8 mouse cellular contexts compared by ENCODE assay signal in genomic region chr5:107087829-107088808, GRCm38 (mm10).
DNase-seq lines count a peak whose midpoint lies in the region; ATAC-seq lines count a peak whose summit lies in the region.

No protein-coding gene starts in this region.

- H3K4me2 ChIP-seq in heart, embryonic 15.5 days, result peak overlapping the region; percentile 49
- H3K4me2 ChIP-seq in kidney, embryonic 15.5 days, result peak overlapping the region; percentile 50
- no peak overlapping the region for H3K4me2 ChIP-seq in liver, embryonic 13.5 days

- no peaks in the 10 kb centered on the region for H3K9me3 ChIP-seq in forebrain, embryonic 10.5 days
- no peaks in the 10 kb centered on the region for H3K9me3 ChIP-seq in heart, embryonic 15.5 days (replicated peaks)
- no peaks in the 10 kb centered on the region for H3K9me3 ChIP-seq in kidney, embryonic 15.5 days (replicated peaks)
- H3K9me3 ChIP-seq in liver, embryonic 13.5 days (replicated peaks), result no peaks in the 10 kb centered on the region

- peak; percentile 79 for ATAC-seq in heart, embryonic 15.5 days (replicated peaks; ENCODE audit: insufficient number of reproducible peaks, insufficient read depth, low FRiP score, low read depth)
- ATAC-seq in kidney, embryonic 15.5 days (replicated peaks; ENCODE audit: low FRiP score), result peak; percentile 72
- no peak for ATAC-seq in liver, embryonic 13.5 days (ENCODE audit: low read depth)

- H3K27ac ChIP-seq in forebrain, embryonic 10.5 days, result peak overlapping the region; percentile 76
- H3K27ac ChIP-seq in heart, embryonic 15.5 days, result peak overlapping the region; percentile 91
- H3K27ac ChIP-seq in kidney, embryonic 15.5 days, result peak overlapping the region; percentile 94
- H3K27ac ChIP-seq in liver, embryonic 13.5 days, result peak overlapping the region; percentile 47

- no peaks in the 10 kb centered on the region for H3K36me3 ChIP-seq in forebrain, embryonic 10.5 days (replicated peaks)
- H3K36me3 ChIP-seq in heart, embryonic 15.5 days, result no peaks in the 10 kb centered on the region
- no peaks in the 10 kb centered on the region for H3K36me3 ChIP-seq in kidney, embryonic 15.5 days
- H3K36me3 ChIP-seq in liver, embryonic 13.5 days, result no peaks in the 10 kb centered on the region

- H3K9ac ChIP-seq in heart, embryonic 15.5 days, result no peak overlapping the region
- H3K9ac ChIP-seq in kidney, embryonic 15.5 days, result no peak overlapping the region
- no peak overlapping the region for H3K9ac ChIP-seq in liver, embryonic 13.5 days

- H3K27me3 ChIP-seq in forebrain, embryonic 10.5 days (ENCODE audit: poor library complexity, severe bottlenecking), result no peaks in the 10 kb centered on the region
- no peaks in the 10 kb centered on the region for H3K27me3 ChIP-seq in heart, embryonic 15.5 days
- H3K27me3 ChIP-seq in kidney, embryonic 15.5 days, result no peaks in the 10 kb centered on the region
- no peaks in the 10 kb centered on the region for H3K27me3 ChIP-seq in liver, embryonic 13.5 days

- peak; percentile 68 for DNase-seq in retina, postnatal 1 day
- no peak for DNase-seq in retina, embryonic 14.5 days (ENCODE audit: low spot score)
- no peak for DNase-seq in forebrain, embryonic 10.5 days (ENCODE audit: extremely low spot score, low spot score)
- DNase-seq in liver, embryonic 13.5 days, result no peak
- DNase-seq in ovary, postnatal 14 days (ENCODE audit: low spot score), result peak; percentile 94
- DNase-seq in thymus, postnatal 4 days, result no peak

- H3K4me3 ChIP-seq in forebrain, embryonic 10.5 days, result 0 out of 2 replicates have a peak overlapping the region, but pooled peaks have one; percentile 5
- 0 out of 2 replicates have a peak overlapping the region, but pooled peaks have one; percentile 2 for H3K4me3 ChIP-seq in heart, embryonic 15.5 days
- H3K4me3 ChIP-seq in kidney, embryonic 15.5 days (replicated peaks), result no peak overlapping the region
- H3K4me3 ChIP-seq in liver, embryonic 13.5 days (replicated peaks), result no peak overlapping the region

- H3K4me1 ChIP-seq in forebrain, embryonic 10.5 days, result peaks cover 20% of the 10 kb centered on the region
- H3K4me1 ChIP-seq in heart, embryonic 15.5 days (replicated peaks), result peaks cover 41% of the 10 kb centered on the region
- peaks cover 35% of the 10 kb centered on the region for H3K4me1 ChIP-seq in kidney, embryonic 15.5 days
- H3K4me1 ChIP-seq in liver, embryonic 13.5 days (replicated peaks), result peaks cover 6% of the 10 kb centered on the region

- WGBS in forebrain, embryonic 10.5 days, result 37% methylated on average over 12 of the region's 12 CpGs
- WGBS in heart, embryonic 15.5 days, result 19% methylated on average over 12 of the region's 12 CpGs
- 19% methylated on average over 12 of the region's 12 CpGs for WGBS in kidney, embryonic 15.5 days
- 54% methylated on average over 12 of the region's 12 CpGs for WGBS in liver, embryonic 13.5 days (ENCODE audit: insufficient replicate concordance)

Comparison
In these comparisons a context has a peak if more than half of its experiments do, and no peak if none do; other contexts are left out.
1. DNase-seq: peak in retina, postnatal 1 day (single experiment) and ovary, postnatal 14 days (single experiment); none in retina, embryonic 14.5 days (single experiment), forebrain, embryonic 10.5 days (single experiment), liver, embryonic 13.5 days (single experiment) and thymus, postnatal 4 days (single experiment).
2. H3K4me3 ChIP-seq: peak in forebrain, embryonic 10.5 days (single experiment) and heart, embryonic 15.5 days (single experiment); none in kidney, embryonic 15.5 days (single experiment) and liver, embryonic 13.5 days (single experiment).
3. Peak in every context shown above with its lines, with median percentiles within 50 percentile points of each other: H3K27ac ChIP-seq.